Mouse (Mus musculus) kidney, embryonic 15.5 days (tissue): ENCODE measurements at regions not wholly inside any gene's neighbourhood (a gene's known extent, or its start where the extent isn't known, plus 50 kb on each side); places are given as distances from the start of the nearest gene placed in this dataset.

ENCODE experiments used
- ATAC-seq: fragments of 200-750 bp; cut with Nextera tagmentation; replicated peaks from 2 replicates; pipeline ENCODE4 v1.8.0; 2017; ENCODE audit warnings: moderate TSS enrichment; ENCODE audit not compliant: low FRiP score
- H3K27ac ChIP-seq: fragments of 300-500 bp; sonication (generic); 2 replicates; pipeline ENCODE4 v1.5.1; 2015; ENCODE audit warnings: mild to moderate bottlenecking, inconsistent platforms
- H3K27me3 ChIP-seq: fragments of 300-500 bp; sonication (generic); 2 replicates; pipeline ENCODE4 v1.6.1; 2015; ENCODE audit warnings: inconsistent platforms
- H3K36me3 ChIP-seq: fragments of 300-500 bp; sonication (generic); 2 replicates; pipeline ENCODE4 v1.6.1; 2015; ENCODE audit warnings: inconsistent platforms
- H3K4me1 ChIP-seq: fragments of 300-500 bp; sonication (generic); 2 replicates; pipeline ENCODE4 v1.6.1; 2015; ENCODE audit warnings: inconsistent platforms
- H3K4me2 ChIP-seq: fragments of 300-500 bp; sonication (generic); 2 replicates; pipeline ENCODE4 v1.6.1; 2015; ENCODE audit warnings: moderate library complexity, mild to moderate bottlenecking, inconsistent platforms
- H3K4me3 ChIP-seq: fragments of 300-500 bp; sonication (generic); replicated peaks from 2 replicates; pipeline ENCODE4 v1.5.1; 2015; ENCODE audit warnings: mild to moderate bottlenecking, inconsistent platforms
- H3K9ac ChIP-seq: fragments of 300-500 bp; sonication (generic); 2 replicates; pipeline ENCODE4 v1.6.1; 2015; ENCODE audit warnings: mild to moderate bottlenecking, inconsistent platforms
- H3K9me3 ChIP-seq: fragments of 300-500 bp; sonication (generic); replicated peaks from 2 replicates; pipeline ENCODE4 v1.6.1; 2016; ENCODE audit warnings: inconsistent platforms
- WGBS: fragments of 180-500 bp; shearing (Covaris S2); methylation state at CpG from one replicate; pipeline ENCODE4 v1.1.7; 2015; ENCODE audit warnings: mixed read lengths; 5-methylcytosine and 5-hydroxymethylcytosine counted together

GRCm38 (mm10) chr1:120842596-120842995 is 240.4 kb downstream of the En1 start:
- Histone ChIP-seq H3K4me1 (no peaks in the 10 kb centered on the region), H3K36me3 (no peaks in the 10 kb centered on the region), H3K9ac (no peak overlapping the region), H3K9me3 (no peaks in the 10 kb centered on the region), H3K27me3 (no peaks in the 10 kb centered on the region), H3K4me2 (no peak overlapping the region), H3K27ac (no peak overlapping the region), H3K4me3 (no peak overlapping the region)
- WGBS = 68% methylated on average over 7 of the region's 7 CpGs
- no peak for ATAC-seq

- Histone ChIP-seq H3K4me3 (no peak overlapping the region), H3K4me2 (no peak overlapping the region), H3K27me3 (0 out of 2 replicates have a peak, but pooled peaks cover 3% of the 10 kb centered on the region), H3K4me1 (no peaks in the 10 kb centered on the region), H3K36me3 (no peaks in the 10 kb centered on the region), H3K27ac (no peak overlapping the region), H3K9ac (no peak overlapping the region), H3K9me3 (no peaks in the 10 kb centered on the region)
- 80% methylated on average over 2 of the region's 2 CpGs for WGBS
- no peak for ATAC-seq
Observed at GRCm38 (mm10) chr1:120846146-120846545, 243.9 kb downstream of the En1 start.

DNA sequence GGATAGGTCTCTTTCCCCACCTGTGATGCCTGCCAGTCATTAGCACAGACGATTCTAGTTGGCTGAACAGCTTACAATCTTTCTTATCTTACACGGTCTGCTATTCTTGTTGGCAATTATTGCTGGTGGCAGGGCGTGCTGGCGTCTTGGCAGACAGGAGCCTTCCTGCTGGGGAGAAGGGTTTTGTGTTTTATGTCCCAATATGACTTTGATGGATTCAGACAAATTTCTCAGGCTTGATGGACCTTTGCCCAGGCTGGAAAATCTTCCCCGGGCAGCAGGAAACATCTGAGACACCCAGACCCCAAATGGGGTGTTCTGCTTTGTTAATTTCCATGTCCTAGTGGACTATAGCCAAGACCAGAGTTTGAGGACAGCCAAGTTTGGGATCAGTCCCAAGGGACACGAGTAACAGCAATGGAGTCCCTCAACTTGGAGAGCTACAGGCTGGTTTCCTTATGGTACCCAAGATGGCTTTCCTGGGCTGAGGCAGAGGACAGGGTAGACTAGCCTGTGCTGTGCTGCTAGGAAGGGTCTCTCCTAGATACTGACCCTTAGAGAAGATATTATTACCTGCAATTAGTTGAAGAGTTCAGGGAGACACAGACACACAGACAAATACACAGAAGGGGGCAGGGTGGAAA is 249.8 kb downstream of the En1 start:
- no peak for ATAC-seq
- Histone ChIP-seq H3K27ac (no peak overlapping the region), H3K4me2 (no peak overlapping the region), H3K27me3 (0 out of 2 replicates have a peak, but pooled peaks cover 3% of the 10 kb centered on the region), H3K9me3 (no peaks in the 10 kb centered on the region), H3K4me1 (no peaks in the 10 kb centered on the region), H3K9ac (no peak overlapping the region), H3K36me3 (no peaks in the 10 kb centered on the region), H3K4me3 (no peak overlapping the region)
- 48% methylated on average over 6 of the region's 6 CpGs for WGBS

- WGBS = 55% methylated on average over 5 of the region's 5 CpGs
- Histone ChIP-seq H3K4me3 (no peak overlapping the region), H3K4me2 (no peak overlapping the region), H3K9ac (no peak overlapping the region), H3K27ac (no peak overlapping the region), H3K27me3 (no peaks in the 10 kb centered on the region), H3K36me3 (no peaks in the 10 kb centered on the region), H3K4me1 (no peaks in the 10 kb centered on the region), H3K9me3 (no peaks in the 10 kb centered on the region)
- no peak for ATAC-seq
Observed at GRCm38 (mm10) chr1:120857566-120857965, 255.3 kb downstream of the En1 start.

DNA sequence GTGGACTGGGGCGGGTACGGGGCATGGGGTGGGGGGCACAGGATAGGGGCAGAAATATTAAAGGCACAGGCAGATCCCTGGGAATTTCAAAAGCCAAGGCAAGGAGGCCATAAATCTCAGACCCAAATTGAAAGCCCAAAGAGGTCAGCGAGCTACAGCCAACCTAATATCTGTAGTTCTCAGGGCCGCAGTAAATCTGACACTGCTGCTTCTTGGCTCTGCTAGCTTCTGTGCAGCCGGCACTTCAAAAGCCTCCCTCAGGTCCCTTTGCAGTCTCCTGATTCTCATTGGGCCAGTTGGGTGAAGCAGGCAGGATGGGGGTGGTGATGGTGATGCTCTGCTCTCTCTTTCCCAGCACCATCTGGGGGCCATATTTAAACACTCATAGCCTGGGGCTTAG is 257.3 kb downstream of the En1 start:
- 0 out of 2 replicates have a peak, but pooled peaks have one; percentile 25 for ATAC-seq
- no peak overlapping the region for H3K4me3 ChIP-seq

GRCm38 (mm10) chr1:120872554-120872953 is 270.3 kb downstream of the En1 start:
- Histone ChIP-seq H3K4me3 (no peak overlapping the region), H3K4me2 (no peak overlapping the region), H3K4me1 (no peaks in the 10 kb centered on the region), H3K27ac (no peak overlapping the region), H3K36me3 (no peaks in the 10 kb centered on the region), H3K9me3 (no peaks in the 10 kb centered on the region), H3K27me3 (no peaks in the 10 kb centered on the region), H3K9ac (no peak overlapping the region)
- WGBS = 77% methylated on average over 7 of the region's 7 CpGs
- no peak for ATAC-seq

More for the DNA sequence above, 257.3 kb downstream of the En1 start:
- H3K4me1 ChIP-seq = no peaks in the 10 kb centered on the region
- no peaks in the 10 kb centered on the region for H3K36me3 ChIP-seq
- H3K27ac ChIP-seq = no peak overlapping the region
- 18% methylated on average over 5 of the region's 5 CpGs for WGBS
- H3K4me2 ChIP-seq = no peak overlapping the region
- no peak overlapping the region for H3K9ac ChIP-seq
- H3K9me3 ChIP-seq = no peaks in the 10 kb centered on the region
- H3K27me3 ChIP-seq = no peaks in the 10 kb centered on the region

- WGBS = 86% methylated on average over 10 of the region's 10 CpGs
- ATAC-seq = no peak
- Histone ChIP-seq H3K4me2 (no peak overlapping the region), H3K9ac (no peak overlapping the region), H3K4me1 (no peaks in the 10 kb centered on the region), H3K9me3 (no peaks in the 10 kb centered on the region), H3K27me3 (no peaks in the 10 kb centered on the region), H3K27ac (no peak overlapping the region), H3K36me3 (no peaks in the 10 kb centered on the region), H3K4me3 (no peak overlapping the region)
Observed at GRCm38 (mm10) chr1:120882959-120883549, 280.8 kb downstream of the En1 start.

GRCm38 (mm10) chr1:120883632-120884031 is 281.4 kb downstream of the En1 start:
- no peaks in the 10 kb centered on the region for H3K9me3 ChIP-seq
- H3K9ac ChIP-seq = no peak overlapping the region
- ATAC-seq = no peak
- H3K27ac ChIP-seq = no peak overlapping the region
- no peaks in the 10 kb centered on the region for H3K4me1 ChIP-seq
- no peak overlapping the region for H3K4me3 ChIP-seq
- no peaks in the 10 kb centered on the region for H3K36me3 ChIP-seq
- no peak overlapping the region for H3K4me2 ChIP-seq
- 82% methylated on average over 9 of the region's 9 CpGs for WGBS
- no peaks in the 10 kb centered on the region for H3K27me3 ChIP-seq

DNA sequence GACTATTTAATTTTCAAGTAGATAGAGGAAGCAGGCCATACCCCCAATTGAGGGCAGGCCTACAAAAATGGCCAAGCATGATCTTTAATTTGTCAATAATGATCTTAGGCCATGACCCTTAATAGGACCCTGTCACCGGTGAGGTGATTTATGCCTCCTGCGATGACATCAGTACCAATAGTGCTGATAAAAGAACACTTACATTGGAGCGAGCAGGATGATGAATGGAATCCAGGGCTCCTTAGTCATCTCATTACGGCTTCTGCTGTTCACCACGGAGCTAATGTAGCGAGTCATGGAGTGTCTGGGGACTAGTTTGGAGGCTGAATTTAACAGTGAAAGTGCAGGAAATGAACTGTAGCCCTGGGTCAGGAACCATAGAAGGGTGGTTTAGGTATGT is 308.6 kb downstream of the En1 start:
- Histone ChIP-seq H3K4me3 (no peak overlapping the region), H3K4me1 (no peaks in the 10 kb centered on the region)
- 51% methylated on average over 6 of the region's 6 CpGs for WGBS

GRCm38 (mm10) chr1:120911962-120912670 is 309.9 kb downstream of the En1 start:
- Histone ChIP-seq H3K4me2 (no peak overlapping the region), H3K36me3 (no peaks in the 10 kb centered on the region), H3K9me3 (no peaks in the 10 kb centered on the region), H3K4me3 (no peak overlapping the region), H3K9ac (no peak overlapping the region), H3K4me1 (no peaks in the 10 kb centered on the region), H3K27ac (no peak overlapping the region), H3K27me3 (no peaks in the 10 kb centered on the region)
- 41% methylated on average over 8 of the region's 8 CpGs for WGBS
- ATAC-seq = no peak

More for the DNA sequence above, 308.6 kb downstream of the En1 start:
- Histone ChIP-seq H3K27me3 (no peaks in the 10 kb centered on the region), H3K27ac (no peak overlapping the region), H3K9me3 (no peaks in the 10 kb centered on the region), H3K9ac (no peak overlapping the region), H3K4me2 (no peak overlapping the region), H3K36me3 (no peaks in the 10 kb centered on the region)
- no peak for ATAC-seq

DNA sequence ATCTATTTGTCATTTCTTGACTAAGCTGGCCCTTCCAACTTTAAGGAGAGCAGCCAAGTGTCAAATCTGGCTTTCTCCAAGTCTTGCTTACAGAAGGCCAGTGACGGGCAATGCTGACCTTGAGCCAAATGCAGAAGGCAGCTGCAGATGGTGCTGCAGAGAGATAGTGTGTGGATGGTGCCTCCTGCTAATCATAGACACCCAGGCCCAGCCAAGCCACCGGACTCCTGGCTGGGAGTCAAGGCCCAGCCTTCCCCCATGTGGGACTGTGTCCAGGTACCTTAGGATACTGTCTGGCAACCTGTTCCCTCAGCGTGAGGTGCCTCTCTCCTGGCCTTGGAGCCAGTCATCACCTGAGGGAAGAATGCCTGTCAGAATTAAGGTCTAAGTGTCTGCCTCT is 319.3 kb downstream of the En1 start:
- no peaks in the 10 kb centered on the region for H3K9me3 ChIP-seq
- no peaks in the 10 kb centered on the region for H3K4me1 ChIP-seq
- no peak overlapping the region for H3K4me2 ChIP-seq
- H3K27ac ChIP-seq = no peak overlapping the region
- no peak for ATAC-seq
- no peak overlapping the region for H3K9ac ChIP-seq
- H3K36me3 ChIP-seq = no peaks in the 10 kb centered on the region
- no peak overlapping the region for H3K4me3 ChIP-seq
- 76% methylated on average over 3 of the region's 3 CpGs for WGBS
- no peaks in the 10 kb centered on the region for H3K27me3 ChIP-seq

- Histone ChIP-seq H3K4me2 (no peak overlapping the region), H3K27ac (no peak overlapping the region), H3K36me3 (no peaks in the 10 kb centered on the region), H3K4me1 (no peaks in the 10 kb centered on the region), H3K4me3 (no peak overlapping the region), H3K9me3 (no peaks in the 10 kb centered on the region), H3K9ac (no peak overlapping the region), H3K27me3 (no peaks in the 10 kb centered on the region)
- ATAC-seq = no peak
- WGBS = 81% methylated on average over 3 of the region's 3 CpGs
Observed at GRCm38 (mm10) chr1:120925271-120925670, 323.1 kb downstream of the En1 start.
